Mouse (Mus musculus) neural tube, embryonic 11.5 days (tissue): ENCODE data around the gene Myo1f. TPM values are rescaled to one million over a fixed set of nuclear protein-coding genes. Genes with fewer than 3 reads are reported as not detected.
A peak's percentile ranks its signal among the peaks of the same experiment; 100 is the strongest.

ENCODE experiments used
- ATAC-seq: fragments of 200-750 bp; cut with Nextera tagmentation; 2 replicates; pipeline ENCODE4 v1.8.0; 2017; ENCODE audit warnings: moderate number of reproducible peaks, mild to moderate bottlenecking, moderate TSS enrichment, moderate library complexity; ENCODE audit not compliant: insufficient read depth, low FRiP score, low TSS enrichment
- DNase-seq: peaks from one replicate; pipeline ENCODE4 v3.0.0-alpha.2; 2015; ENCODE audit warnings: low spot score
- H3K27ac ChIP-seq: fragments of 300-500 bp; sonication (generic); 2 replicates; pipeline ENCODE4 v1.5.1; 2014; ENCODE audit warnings: low read depth, mild to moderate bottlenecking, low read length
- H3K27me3 ChIP-seq: fragments of 300-500 bp; sonication (generic); 2 replicates; pipeline ENCODE4 v1.6.1; 2014; ENCODE audit warnings: mild to moderate bottlenecking, low read length, mixed read lengths; ENCODE audit not compliant: control insufficient read depth, insufficient read depth
- H3K36me3 ChIP-seq: fragments of 300-500 bp; sonication (generic); 2 replicates; pipeline ENCODE4 v1.6.1; 2014; ENCODE audit warnings: mild to moderate bottlenecking, low read length, moderate library complexity, mixed read lengths; ENCODE audit not compliant: control insufficient read depth, insufficient read depth
- H3K4me1 ChIP-seq: fragments of 300-500 bp; sonication (generic); 2 replicates; pipeline ENCODE4 v1.6.1; 2014; ENCODE audit warnings: low read length, mixed read lengths; ENCODE audit not compliant: control insufficient read depth, insufficient read depth
- H3K4me2 ChIP-seq: fragments of 300-500 bp; sonication (generic); 2 replicates; pipeline ENCODE4 v1.6.1; 2014; ENCODE audit warnings: low read depth, mild to moderate bottlenecking, moderate library complexity
- H3K4me3 ChIP-seq: fragments of 300-500 bp; sonication (generic); 2 replicates; pipeline ENCODE4 v1.5.1; 2014; ENCODE audit warnings: low read depth, low read length
- H3K9ac ChIP-seq: fragments of 300-500 bp; sonication (generic); 2 replicates; pipeline ENCODE4 v1.6.1; 2014; ENCODE audit warnings: mild to moderate bottlenecking, low read length
- H3K9me3 ChIP-seq: fragments of 300-500 bp; sonication (generic); 2 replicates; pipeline ENCODE4 v1.6.1; 2016; ENCODE audit warnings: low read length; ENCODE audit not compliant: control insufficient read depth
- WGBS: fragments of 180-500 bp; shearing (Covaris S2); extraction: QIAGEN DNeasy Blood & Tissue Kit; methylation state at CpG from one replicate; pipeline ENCODE4 v1.1.7; 2014; 5-methylcytosine and 5-hydroxymethylcytosine counted together
- polyA plus RNA-seq: library from polyadenylated mRNA; unstranded; fragments of >200 nt; fragmentation: Nextera tagmentation; extraction: Ambion mirVana; gene quantifications from 2 replicates; pipeline ENCODE4 v1.2.1, GENCODE M21; 2014

Myo1f gene
- polyA plus RNA-seq = 2.2 and 3.1 TPM in 2 replicates

DNA sequence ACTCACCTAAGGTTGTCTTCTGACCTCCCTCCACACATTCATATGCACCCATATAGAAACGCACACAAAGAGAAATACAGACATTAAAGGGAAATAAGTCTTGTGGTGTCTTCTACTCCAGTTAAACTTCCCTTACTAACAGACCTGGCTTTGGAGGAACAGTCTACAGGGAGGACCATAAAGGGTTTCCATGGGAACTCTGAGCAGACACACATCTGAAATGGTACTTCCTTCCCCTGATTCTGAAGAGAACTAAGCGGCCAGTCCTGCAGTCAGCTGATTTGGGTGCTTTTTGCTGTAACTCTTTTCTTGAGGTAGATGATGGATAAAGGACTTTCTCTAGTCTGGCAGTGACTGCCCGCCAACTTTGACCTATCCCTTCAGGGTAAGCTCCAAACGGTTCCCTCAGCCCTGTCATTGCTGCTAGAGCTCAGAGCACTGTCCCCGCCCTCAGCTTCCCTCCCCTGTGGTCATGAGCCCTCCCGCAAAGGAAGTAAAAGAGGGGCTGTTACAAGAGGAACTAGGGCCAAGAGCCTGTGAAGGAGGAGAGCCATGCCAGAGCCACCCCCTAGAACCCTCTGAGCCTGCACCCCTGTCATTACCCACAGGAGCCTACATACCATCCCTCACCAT lies at the start of gene Myo1f:
TSS of gene Myo1f (plus strand) at position 485 of the 633 bp plus-strand sequence.
- no peaks in the 10 kb centered on the region for H3K27me3 ChIP-seq
- WGBS = 51% methylated on average over 6 of the region's 6 CpGs
- H3K36me3 ChIP-seq = no peaks in the 10 kb centered on the region
- H3K4me1 ChIP-seq = no peaks in the 10 kb centered on the region
- ATAC-seq (no peak), DNase-seq (no peak)
- H3K9ac ChIP-seq = no peak within 1 kb of the TSS
- no peak within 1 kb of the TSS for H3K27ac ChIP-seq
- no peaks in the 10 kb centered on the region for H3K9me3 ChIP-seq
- H3K4me3 ChIP-seq = no peak within 1 kb of the TSS
- no peak within 1 kb of the TSS for H3K4me2 ChIP-seq

DNA sequence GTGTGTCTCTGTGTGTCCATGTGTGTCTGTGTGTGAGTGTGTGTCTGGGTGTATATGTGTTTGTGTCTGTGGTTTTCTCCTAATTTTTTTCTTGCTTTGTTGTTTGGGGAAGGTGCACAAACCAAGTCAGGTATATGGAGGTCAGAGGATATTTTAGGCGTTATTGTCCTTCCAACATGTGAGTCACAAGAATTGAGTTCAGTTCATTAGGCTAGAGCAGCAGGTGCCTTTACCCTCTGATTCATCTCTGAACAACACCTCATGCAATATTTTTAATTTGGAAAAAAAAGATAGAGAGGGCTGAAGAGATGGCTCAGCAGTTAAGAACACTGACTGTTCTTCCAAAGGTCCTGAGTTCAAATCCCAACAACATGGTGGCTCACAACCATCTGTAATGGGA lies 47.1 kb upstream of the Myo1f start:
- WGBS = 80% methylated on average over 1 of the region's 1 CpGs
- no peak overlapping the region for H3K4me3 ChIP-seq
- H3K27me3 ChIP-seq = no peaks in the 10 kb centered on the region
- no peak overlapping the region for H3K27ac ChIP-seq
- ATAC-seq (no peak), DNase-seq (no peak)
- no peak overlapping the region for H3K9ac ChIP-seq
- H3K4me1 ChIP-seq = no peaks in the 10 kb centered on the region
- H3K36me3 ChIP-seq = no peaks in the 10 kb centered on the region
- H3K4me2 ChIP-seq = no peak overlapping the region
- no peaks in the 10 kb centered on the region for H3K9me3 ChIP-seq

DNA sequence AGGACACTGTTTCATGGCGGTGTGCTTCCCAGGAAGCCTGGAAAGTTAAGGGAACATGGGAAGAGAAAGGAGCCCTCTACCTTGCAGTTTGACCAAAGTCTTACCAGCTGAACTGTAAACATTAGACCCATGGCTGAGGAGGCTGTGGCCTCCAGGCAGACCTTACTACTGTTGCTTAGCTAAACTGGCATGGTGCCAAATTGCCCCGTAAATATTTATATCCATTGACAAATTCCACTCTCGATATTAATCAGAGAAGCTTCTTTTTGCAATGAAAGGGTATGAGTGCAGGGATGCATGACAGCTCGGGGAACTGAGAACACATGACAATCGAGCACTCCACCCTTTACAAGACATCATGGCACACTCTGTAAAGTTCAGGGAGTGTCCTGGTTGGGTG lies 45.3 kb upstream of the Myo1f start:
- no peaks in the 10 kb centered on the region for H3K4me1 ChIP-seq
- H3K27ac ChIP-seq = no peak overlapping the region
- H3K4me3 ChIP-seq = no peak overlapping the region
- WGBS = 87% methylated on average over 5 of the region's 5 CpGs
- no peak for ATAC-seq
- no peaks in the 10 kb centered on the region for H3K9me3 ChIP-seq
- H3K4me2 ChIP-seq = no peak overlapping the region
- H3K27me3 ChIP-seq = no peaks in the 10 kb centered on the region
- H3K36me3 ChIP-seq = no peaks in the 10 kb centered on the region; the same call in 1 of the 2 replicates
- no peak overlapping the region for H3K9ac ChIP-seq
- no peak for DNase-seq

GRCm38 (mm10) chr17:33512441-33513415 lies 42.8 kb upstream of the Myo1f start:
- WGBS = 18% methylated on average over 2 of the region's 2 CpGs
- Histone ChIP-seq H3K4me3 (no peak overlapping the region), H3K9ac (no peak overlapping the region), H3K9me3 (no peaks in the 10 kb centered on the region), H3K27ac (no peak overlapping the region), H3K4me1 (no peaks in the 10 kb centered on the region), H3K4me2 (no peak overlapping the region), H3K36me3 (no peaks in the 10 kb centered on the region; the same call in 1 of the 2 replicates), H3K27me3 (no peaks in the 10 kb centered on the region)
- DNase-seq (no peak), ATAC-seq (no peak)

DNA sequence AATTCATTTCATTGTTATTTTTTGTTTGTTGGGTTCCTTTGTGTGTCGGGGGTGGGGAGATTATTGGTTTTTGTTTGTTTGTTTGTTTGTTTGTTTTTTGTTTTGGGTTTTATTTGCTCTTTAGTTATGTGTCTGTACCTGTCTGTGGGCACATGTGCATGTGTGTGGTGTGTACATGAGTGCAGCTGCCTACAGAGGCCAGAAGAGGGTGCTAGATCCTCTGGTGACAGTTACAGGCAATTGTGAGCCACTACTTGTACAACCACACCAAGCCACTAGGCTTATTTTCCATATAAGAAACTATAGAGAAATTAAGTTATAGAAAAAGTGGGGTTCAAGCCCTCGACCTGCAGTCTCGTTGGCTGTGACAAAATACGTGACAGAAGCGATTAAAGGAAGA lies 41.6 kb upstream of the Myo1f start:
- no peak for ATAC-seq
- Histone ChIP-seq H3K9me3 (no peaks in the 10 kb centered on the region), H3K27ac (no peak overlapping the region), H3K36me3 (no peaks in the 10 kb centered on the region; the same call in 1 of the 2 replicates), H3K4me1 (no peaks in the 10 kb centered on the region), H3K4me3 (no peak overlapping the region), H3K9ac (no peak overlapping the region), H3K4me2 (no peak overlapping the region), H3K27me3 (no peaks in the 10 kb centered on the region)
- DNase-seq = no peak
- 88% methylated on average over 5 of the region's 5 CpGs for WGBS

DNA sequence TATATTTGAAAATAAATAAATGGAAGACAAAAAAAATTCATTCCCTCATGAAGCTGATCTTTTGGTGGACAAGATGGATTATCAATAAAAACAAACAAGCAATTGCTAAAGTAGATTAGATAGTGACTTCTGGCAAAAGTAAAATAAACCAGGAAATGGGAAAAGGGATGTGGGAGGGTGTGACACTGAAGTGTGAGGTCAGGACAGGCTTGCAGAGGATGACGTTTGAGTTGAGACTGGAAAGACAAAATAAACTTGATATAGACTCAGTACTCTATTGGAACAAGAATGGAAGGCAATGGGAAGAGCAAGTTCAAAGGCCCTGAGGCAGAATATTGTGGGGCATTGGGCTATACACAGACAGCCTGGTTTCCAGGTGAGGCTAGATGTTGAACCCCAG lies 35.1 kb upstream of the Myo1f start:
- DNase-seq = no peak
- no peak overlapping the region for H3K4me2 ChIP-seq
- no peaks in the 10 kb centered on the region for H3K9me3 ChIP-seq
- ATAC-seq = no peak
- H3K4me1 ChIP-seq = peaks cover 2% of the 10 kb centered on the region; the same call in 1 of the 2 replicates
- no peak overlapping the region for H3K9ac ChIP-seq
- H3K27ac ChIP-seq = no peak overlapping the region
- no peaks in the 10 kb centered on the region for H3K36me3 ChIP-seq
- 59% methylated on average over 1 of the region's 1 CpGs for WGBS
- no peak overlapping the region for H3K4me3 ChIP-seq
- no peaks in the 10 kb centered on the region for H3K27me3 ChIP-seq

GRCm38 (mm10) chr17:33523431-33523917 lies 32.0 kb upstream of the Myo1f start:
- ATAC-seq (peak; percentile 45), DNase-seq (no peak)
- Histone ChIP-seq H3K4me2 (peak overlapping the region; percentile 45), H3K27me3 (no peaks in the 10 kb centered on the region), H3K9me3 (no peaks in the 10 kb centered on the region), H3K36me3 (no peaks in the 10 kb centered on the region), H3K4me3 (peak overlapping the region; percentile 45), H3K9ac (peak overlapping the region; percentile 73), H3K27ac (peak overlapping the region; percentile 47; the same call in 1 of the 2 replicates), H3K4me1 (peaks cover 2% of the 10 kb centered on the region; the same call in 1 of the 2 replicates)
- WGBS = 5% methylated on average over 11 of the region's 13 CpGs

GRCm38 (mm10) chr17:33523918-33524755 lies 31.4 kb upstream of the Myo1f start, which contains the start of gene Adamts10:
Gene Adamts10 (plus strand): TSS chr17:33524204.
- ATAC-seq (peak; percentile 65), DNase-seq (peak; percentile 81)
- H3K4me1 ChIP-seq = peaks cover 2% of the 10 kb centered on the region; the same call in 1 of the 2 replicates
- peak within 1 kb of the TSS; percentile 73 for H3K9ac ChIP-seq
- H3K4me3 ChIP-seq = peak within 1 kb of the TSS; percentile 45
- H3K36me3 ChIP-seq = 0 out of 2 replicates have a peak, but pooled peaks cover 2% of the 10 kb centered on the region
- H3K9me3 ChIP-seq = no peaks in the 10 kb centered on the region
- peak within 1 kb of the TSS; percentile 62; the same call in 1 of the 2 replicates for H3K27ac ChIP-seq
- H3K4me2 ChIP-seq = peak within 1 kb of the TSS; percentile 45
- no peaks in the 10 kb centered on the region for H3K27me3 ChIP-seq
- WGBS = under 1% methylated on average over 41 of the region's 44 CpGs
